Mouse (Mus musculus) liver, adult 2 months (tissue): ENCODE results near the gene Olfr187. TPM values are rescaled to one million over a fixed set of nuclear protein-coding genes. Genes with fewer than 3 reads are reported as not detected.
"Not testable (repeated sequence)": the region's sequence is repeated elsewhere in the genome, so short reads cannot be mapped to it uniquely, and the experiment has no call there.

ENCODE experiments used
- DNase-seq: peaks from one replicate; pipeline ENCODE4 v3.0.0-alpha.2; 2011; ENCODE audit warnings: low read depth, low spot score; ENCODE audit errors: extremely low read depth
- H3K27ac ChIP-seq: fragments of 200-500 bp; replicated peaks from 2 replicates; pipeline ENCODE4 v1.5.1; 2012; ENCODE audit warnings: low read depth, mild to moderate bottlenecking, control low read depth, inconsistent platforms, low read length; ENCODE audit not compliant: insufficient read depth
- H3K27me3 ChIP-seq: fragments of 200-500 bp; 2 replicates; pipeline ENCODE4 v1.6.1; 2012; ENCODE audit warnings: mild to moderate bottlenecking, moderate library complexity, low read length, inconsistent platforms; ENCODE audit not compliant: control insufficient read depth, insufficient read depth
- H3K36me3 ChIP-seq: fragments of 200-500 bp; 2 replicates; pipeline ENCODE4 v1.6.1; 2012; ENCODE audit warnings: low read length, inconsistent platforms; ENCODE audit not compliant: control insufficient read depth, insufficient read depth
- H3K4me1 ChIP-seq: fragments of 200-500 bp; 2 replicates; pipeline ENCODE4 v1.6.1; 2011; ENCODE audit warnings: low read length; ENCODE audit not compliant: control insufficient read depth, insufficient read depth
- H3K4me3 ChIP-seq: fragments of 200-500 bp; 2 replicates; pipeline ENCODE4 v1.5.1; 2011; ENCODE audit warnings: low read depth, mild to moderate bottlenecking, control low read depth, low read length, moderate library complexity; ENCODE audit not compliant: insufficient read depth
- H3K79me2 ChIP-seq: fragments of 200-500 bp; 2 replicates; pipeline ENCODE4 v1.6.1; 2012; ENCODE audit warnings: inconsistent platforms, mild to moderate bottlenecking, low read length, moderate library complexity; ENCODE audit not compliant: control insufficient read depth, insufficient read depth
- H3K9ac ChIP-seq: fragments of 200-500 bp; 2 replicates; pipeline ENCODE4 v1.6.1; 2012; ENCODE audit warnings: low read depth, mild to moderate bottlenecking, control low read depth, inconsistent platforms, low read length
- CTCF ChIP-seq: fragments of 200-500 bp; IDR thresholded peaks from 2 replicates; pipeline ENCODE4 v1.5.1; 2011; ENCODE audit warnings: low read depth, low read length, control low read depth
- POLR2A ChIP-seq: fragments of 200-500 bp; IDR thresholded peaks from 2 replicates; pipeline ENCODE4 v1.6.1; 2011; ENCODE audit warnings: low read length, control low read depth; ENCODE audit not compliant: insufficient read depth; ENCODE audit errors: extremely low read depth
- WGBS: fragments of 180-500 bp; shearing (Covaris S2); methylation state at CpG from one replicate; pipeline ENCODE4 v1.1.7; 2018; 5-methylcytosine and 5-hydroxymethylcytosine counted together
- polyA plus RNA-seq: library from polyadenylated mRNA; depleted of rRNA; stranded (reverse); fragments of >200 nt; gene quantifications from 2 replicates; pipeline ENCODE4 v1.2.3, GENCODE M21; 2012; rRNA removed
- total RNA-seq: library from RNA; depleted of rRNA; stranded (reverse); fragments of >200 nt; gene quantifications from 2 replicates; pipeline ENCODE4 v1.2.3, GENCODE M21; 2014; rRNA removed

Gene Olfr187
- total RNA-seq, result not detected in 2 replicates
- polyA plus RNA-seq, result not detected in 2 replicates

- Histone ChIP-seq H3K27ac (no peak within 1 kb of the TSS), H3K4me3 (no peak within 1 kb of the TSS), H3K9ac (no peak within 1 kb of the TSS), H3K27me3 (no peaks in the 10 kb centered on the region), H3K36me3 (no peaks in the 10 kb centered on the region), H3K79me2 (no peaks in the 10 kb centered on the region), H3K4me1 (no peaks in the 10 kb centered on the region)
- TF ChIP-seq CTCF (no peak), POLR2A (no peak)
- DNase-seq, result no peak
- WGBS, result 87% methylated on average over 7 of the region's 7 CpGs
These were observed at the start of gene Olfr187 for GRCm38 (mm10) chr16:59039710-59040109. Gene Olfr187 (minus strand): TSS chr16:59039767.

- H3K27me3 ChIP-seq, H3K79me2 ChIP-seq, H3K4me1 ChIP-seq, DNase-seq, H3K27ac ChIP-seq, H3K4me3 ChIP-seq, H3K36me3 ChIP-seq, H3K9ac ChIP-seq: not testable (repeated sequence)
- WGBS, result 78% methylated on average over 2 of the region's 2 CpGs
These were observed 41.5 kb upstream of the Olfr187 start for GRCm38 (mm10) chr16:59081113-59081512.

GRCm38 (mm10) chr16:59077905-59078304 lies 38.3 kb upstream of the Olfr187 start, which contains the start of gene Olfr190:
Gene Olfr190 (minus strand): TSS chr16:59078005.
- no peak within 1 kb of the TSS for H3K9ac ChIP-seq
- H3K4me3 ChIP-seq, result no peak within 1 kb of the TSS
- no peak for TF ChIP-seq CTCF
- no peak for TF ChIP-seq POLR2A
- H3K36me3 ChIP-seq, result no peaks in the 10 kb centered on the region
- H3K4me1 ChIP-seq, result no peaks in the 10 kb centered on the region
- H3K27ac ChIP-seq, result no peak within 1 kb of the TSS
- no peaks in the 10 kb centered on the region for H3K79me2 ChIP-seq
- no peak for DNase-seq
- no peaks in the 10 kb centered on the region for H3K27me3 ChIP-seq
- WGBS, result 80% methylated on average over 5 of the region's 5 CpGs

GRCm38 (mm10) chr16:59073520-59073919 lies 34.0 kb upstream of the Olfr187 start:
- Histone ChIP-seq H3K27me3 (no peaks in the 10 kb centered on the region), H3K9ac (no peak overlapping the region), H3K36me3 (no peaks in the 10 kb centered on the region), H3K4me1 (no peaks in the 10 kb centered on the region), H3K4me3 (no peak overlapping the region), H3K27ac (no peak overlapping the region), H3K79me2 (no peaks in the 10 kb centered on the region)
- WGBS, result 76% methylated on average over 1 of the region's 1 CpGs
- DNase-seq, result no peak
- TF ChIP-seq CTCF (no peak), POLR2A (no peak)

- no peak for DNase-seq
- Histone ChIP-seq H3K4me3 (no peak overlapping the region), H3K79me2 (no peaks in the 10 kb centered on the region), H3K9ac (no peak overlapping the region), H3K27ac (no peak overlapping the region), H3K36me3 (no peaks in the 10 kb centered on the region), H3K27me3 (no peaks in the 10 kb centered on the region), H3K4me1 (no peaks in the 10 kb centered on the region)
- TF ChIP-seq CTCF, result no peak
- no peak for TF ChIP-seq POLR2A
These were observed 32.2 kb upstream of the Olfr187 start for GRCm38 (mm10) chr16:59071755-59072154.

- not testable (repeated sequence) for H3K27me3 ChIP-seq, H3K4me3 ChIP-seq, H3K4me1 ChIP-seq, H3K36me3 ChIP-seq, DNase-seq, H3K27ac ChIP-seq, H3K79me2 ChIP-seq, H3K9ac ChIP-seq
- WGBS, result 61% methylated on average over 3 of the region's 3 CpGs
These were observed 22.8 kb upstream of the Olfr187 start for GRCm38 (mm10) chr16:59062411-59062810.

- WGBS, result 72% methylated on average over 2 of the region's 2 CpGs
- not testable (repeated sequence) for H3K36me3 ChIP-seq, H3K4me3 ChIP-seq, H3K27ac ChIP-seq, H3K27me3 ChIP-seq, H3K9ac ChIP-seq, H3K79me2 ChIP-seq, H3K4me1 ChIP-seq
- DNase-seq, result peak; percentile 8
These were observed 9.7 kb upstream of the Olfr187 start for GRCm38 (mm10) chr16:59049286-59049685.
